Mouse (Mus musculus) hindbrain, embryonic 12.5 days (tissue): ENCODE measurements around the gene Pcdh9. TPM values are rescaled to one million over a fixed set of nuclear protein-coding genes. Genes with fewer than 3 reads are reported as not detected.
A peak's percentile ranks its signal among the peaks of the same experiment; 100 is the strongest.

Experiments used
- ATAC-seq: fragments of 200-750 bp; cut with Nextera tagmentation; 2 replicates; pipeline ENCODE4 v1.8.0; 2017; ENCODE audit warnings: moderate TSS enrichment; ENCODE audit not compliant: low FRiP score
- H3K27ac ChIP-seq: fragments of 300-500 bp; sonication (generic); 2 replicates; pipeline ENCODE4 v1.5.1; 2016; ENCODE audit warnings: mild to moderate bottlenecking
- H3K27me3 ChIP-seq: fragments of 300-500 bp; sonication (generic); 2 replicates; pipeline ENCODE4 v1.6.1; 2016; ENCODE audit warnings: mild to moderate bottlenecking
- H3K36me3 ChIP-seq: fragments of 300-500 bp; sonication (generic); 2 replicates; pipeline ENCODE4 v1.6.1; 2016; ENCODE audit warnings: mild to moderate bottlenecking
- H3K4me1 ChIP-seq: fragments of 300-500 bp; sonication (generic); 2 replicates; pipeline ENCODE4 v1.6.1; 2016
- H3K4me2 ChIP-seq: fragments of 300-500 bp; sonication (generic); replicated peaks from 2 replicates; pipeline ENCODE4 v1.6.1; 2016; ENCODE audit warnings: mild to moderate bottlenecking
- H3K4me3 ChIP-seq: fragments of 300-500 bp; sonication (generic); 2 replicates; pipeline ENCODE4 v1.5.1; 2016; ENCODE audit warnings: mild to moderate bottlenecking
- H3K9ac ChIP-seq: fragments of 300-500 bp; sonication (generic); 2 replicates; pipeline ENCODE4 v1.6.1; 2016; ENCODE audit warnings: mild to moderate bottlenecking, moderate library complexity
- H3K9me3 ChIP-seq: fragments of 300-500 bp; sonication (generic); replicated peaks from 2 replicates; pipeline ENCODE4 v1.6.1; 2016; ENCODE audit warnings: mild to moderate bottlenecking
- WGBS: fragments of 180-500 bp; shearing (Covaris S2); methylation state at CpG from one replicate; pipeline ENCODE4 v1.1.7; 2016; 5-methylcytosine and 5-hydroxymethylcytosine counted together
- polyA plus RNA-seq: library from polyadenylated mRNA; unstranded; fragments of >200 nt; fragmentation: Nextera tagmentation; extraction: Ambion mirVana; gene quantifications from 2 replicates; pipeline ENCODE4 v1.2.1, GENCODE M21; 2016

Gene Pcdh9
- polyA plus RNA-seq, 1 experiment from 2014 or later, result 104 TPM

GRCm38 (mm10) chr14:93762855-93763254 is 127.6 kb downstream of the Pcdh9 start:
- Histone ChIP-seq H3K4me1 (no peaks in the 10 kb centered on the region), H3K36me3 (no peaks in the 10 kb centered on the region), H3K4me3 (no peak overlapping the region), H3K9ac (no peak overlapping the region), H3K27me3 (no peaks in the 10 kb centered on the region), H3K9me3 (no peaks in the 10 kb centered on the region), H3K4me2 (no peak overlapping the region), H3K27ac (no peak overlapping the region)
- ATAC-seq, result no peak
- 85% methylated on average over 2 of the region's 2 CpGs for WGBS

GRCm38 (mm10) chr14:93734077-93734673 is 156.3 kb downstream of the Pcdh9 start:
- no peak; the same call in 1 of the 2 replicates for ATAC-seq
- no peak overlapping the region for H3K4me3 ChIP-seq
- no peaks in the 10 kb centered on the region for H3K9me3 ChIP-seq
- peak overlapping the region; percentile 14; the same call in 1 of the 2 replicates for H3K27ac ChIP-seq
- no peaks in the 10 kb centered on the region for H3K27me3 ChIP-seq
- WGBS, result 58% methylated on average over 10 of the region's 10 CpGs
- H3K4me1 ChIP-seq, result no peaks in the 10 kb centered on the region
- no peaks in the 10 kb centered on the region for H3K36me3 ChIP-seq
- H3K9ac ChIP-seq, result no peak overlapping the region
- H3K4me2 ChIP-seq, result no peak overlapping the region

- no peak for ATAC-seq
Observed at GRCm38 (mm10) chr14:93725798-93726197, 164.7 kb downstream of the Pcdh9 start.

GRCm38 (mm10) chr14:93719208-93719607 is 171.3 kb downstream of the Pcdh9 start:
- H3K36me3 ChIP-seq, result no peaks in the 10 kb centered on the region
- no peaks in the 10 kb centered on the region for H3K9me3 ChIP-seq
- H3K4me1 ChIP-seq, result no peaks in the 10 kb centered on the region
- no peaks in the 10 kb centered on the region for H3K27me3 ChIP-seq
- no peak overlapping the region for H3K4me3 ChIP-seq
- no peak overlapping the region for H3K9ac ChIP-seq
- 76% methylated on average over 1 of the region's 1 CpGs for WGBS
- ATAC-seq, result no peak
- no peak overlapping the region for H3K27ac ChIP-seq
- no peak overlapping the region for H3K4me2 ChIP-seq

More at GRCm38 (mm10) chr14:93725798-93726197, 164.7 kb downstream of the Pcdh9 start:
- Histone ChIP-seq H3K9me3 (no peaks in the 10 kb centered on the region), H3K36me3 (no peaks in the 10 kb centered on the region), H3K4me2 (no peak overlapping the region), H3K9ac (no peak overlapping the region), H3K27me3 (no peaks in the 10 kb centered on the region), H3K27ac (no peak overlapping the region), H3K4me1 (no peaks in the 10 kb centered on the region), H3K4me3 (no peak overlapping the region)
- 60% methylated on average over 1 of the region's 1 CpGs for WGBS

- no peak for ATAC-seq
- no peaks in the 10 kb centered on the region for H3K9me3 ChIP-seq
- H3K27ac ChIP-seq, result no peak overlapping the region
- H3K36me3 ChIP-seq, result no peaks in the 10 kb centered on the region
- H3K9ac ChIP-seq, result no peak overlapping the region
- H3K27me3 ChIP-seq, result no peaks in the 10 kb centered on the region
- WGBS, result 79% methylated on average over 12 of the region's 12 CpGs
- no peak overlapping the region for H3K4me3 ChIP-seq
- H3K4me2 ChIP-seq, result no peak overlapping the region
- H3K4me1 ChIP-seq, result no peaks in the 10 kb centered on the region
Observed at GRCm38 (mm10) chr14:93713250-93713935, 177.1 kb downstream of the Pcdh9 start.

GRCm38 (mm10) chr14:93708651-93709050 is 181.8 kb downstream of the Pcdh9 start:
- ATAC-seq, result no peak
- no peaks in the 10 kb centered on the region for H3K9me3 ChIP-seq
- no peaks in the 10 kb centered on the region for H3K27me3 ChIP-seq
- no peaks in the 10 kb centered on the region for H3K4me1 ChIP-seq
- WGBS, result 73% methylated on average over 3 of the region's 3 CpGs
- H3K27ac ChIP-seq, result no peak overlapping the region
- H3K4me2 ChIP-seq, result no peak overlapping the region
- no peak overlapping the region for H3K9ac ChIP-seq
- H3K4me3 ChIP-seq, result no peak overlapping the region
- no peaks in the 10 kb centered on the region for H3K36me3 ChIP-seq

GRCm38 (mm10) chr14:93701385-93702101 is 188.9 kb downstream of the Pcdh9 start:
- 37% methylated on average over 12 of the region's 12 CpGs for WGBS
- H3K4me3 ChIP-seq, result no peak overlapping the region

GRCm38 (mm10) chr14:93700916-93701315 is 189.6 kb downstream of the Pcdh9 start:
- no peak overlapping the region for H3K27ac ChIP-seq
- no peak overlapping the region for H3K4me3 ChIP-seq
- 88% methylated on average over 1 of the region's 1 CpGs for WGBS
- H3K27me3 ChIP-seq, result no peaks in the 10 kb centered on the region
- no peak overlapping the region for H3K9ac ChIP-seq
- ATAC-seq, result no peak
- no peaks in the 10 kb centered on the region for H3K9me3 ChIP-seq
- H3K4me2 ChIP-seq, result peak overlapping the region; percentile 34
- H3K36me3 ChIP-seq, result no peaks in the 10 kb centered on the region
- peaks cover 10% of the 10 kb centered on the region; the same call in 1 of the 2 replicates for H3K4me1 ChIP-seq

More at GRCm38 (mm10) chr14:93701385-93702101, 188.9 kb downstream of the Pcdh9 start:
- H3K27me3 ChIP-seq, result no peaks in the 10 kb centered on the region
- no peak for ATAC-seq
- H3K27ac ChIP-seq, result no peak overlapping the region
- H3K9me3 ChIP-seq, result no peaks in the 10 kb centered on the region
- H3K4me2 ChIP-seq, result peak overlapping the region; percentile 34
- H3K36me3 ChIP-seq, result no peaks in the 10 kb centered on the region
- H3K4me1 ChIP-seq, result peaks cover 10% of the 10 kb centered on the region; the same call in 1 of the 2 replicates
- H3K9ac ChIP-seq, result no peak overlapping the region

- H3K9ac ChIP-seq, result no peak overlapping the region
- no peak overlapping the region for H3K4me2 ChIP-seq
- H3K27me3 ChIP-seq, result no peaks in the 10 kb centered on the region
- no peaks in the 10 kb centered on the region for H3K36me3 ChIP-seq
- H3K4me1 ChIP-seq, result no peaks in the 10 kb centered on the region
- no peak for ATAC-seq
- no peak overlapping the region for H3K4me3 ChIP-seq
- 58% methylated on average over 1 of the region's 1 CpGs for WGBS
- peaks cover 6% of the 10 kb centered on the region; the same call in 1 of the 2 replicates for H3K9me3 ChIP-seq
- H3K27ac ChIP-seq, result no peak overlapping the region
Observed at GRCm38 (mm10) chr14:93684641-93685040, 205.8 kb downstream of the Pcdh9 start.

- no peaks in the 10 kb centered on the region for H3K27me3 ChIP-seq
- H3K4me3 ChIP-seq, result no peak overlapping the region
- H3K27ac ChIP-seq, result no peak overlapping the region
- no peak for ATAC-seq
- H3K9ac ChIP-seq, result no peak overlapping the region
- peaks cover 9% of the 10 kb centered on the region; the same call in 1 of the 2 replicates for H3K9me3 ChIP-seq
- no peak overlapping the region for H3K4me2 ChIP-seq
- no peaks in the 10 kb centered on the region for H3K4me1 ChIP-seq
- no peaks in the 10 kb centered on the region for H3K36me3 ChIP-seq
- 88% methylated on average over 5 of the region's 5 CpGs for WGBS
Observed at GRCm38 (mm10) chr14:93675273-93676068, 215.0 kb downstream of the Pcdh9 start.

GRCm38 (mm10) chr14:93653986-93654757 is 236.3 kb downstream of the Pcdh9 start:
- H3K4me3 ChIP-seq, result no peak overlapping the region
- 75% methylated on average over 9 of the region's 9 CpGs for WGBS

More at GRCm38 (mm10) chr14:93653986-93654757, 236.3 kb downstream of the Pcdh9 start:
- no peak overlapping the region for H3K9ac ChIP-seq
- H3K27me3 ChIP-seq, result no peaks in the 10 kb centered on the region
- no peaks in the 10 kb centered on the region for H3K36me3 ChIP-seq
- no peaks in the 10 kb centered on the region for H3K9me3 ChIP-seq
- no peak for ATAC-seq
- no peak overlapping the region for H3K4me2 ChIP-seq
- no peak overlapping the region for H3K27ac ChIP-seq
- no peaks in the 10 kb centered on the region for H3K4me1 ChIP-seq
